ENCODE assay signal across 8 mouse cellular contexts in genomic region chr5:34186391-34186790, GRCm38 (mm10). TPM values are rescaled to one million over a fixed set of nuclear protein-coding genes. Genes with fewer than 3 reads are reported as not detected.
A peak's percentile ranks its signal among the peaks of the same experiment; 100 is the strongest.
DNase-seq lines count a peak whose midpoint lies in the region; ATAC-seq and TF ChIP-seq lines count a peak whose summit lies in the region.

No protein-coding gene starts in this region.

- TF ChIP-seq CTCF in bone marrow, adult 2 months (IDR thresholded peaks at IDR 0.05; ENCODE audit: control insufficient read depth, insufficient read depth, low read length), result no peak
- TF ChIP-seq CTCF in liver, adult 2 months (IDR thresholded peaks at IDR 0.05; ENCODE audit: low read depth, low read length), result no peak
- TF ChIP-seq CTCF in small intestine, adult 2 months (IDR thresholded peaks at IDR 0.05; ENCODE audit: extremely low read depth, insufficient read length, insufficient replicate concordance, low read depth, low read length), result no peak

- no peak for ATAC-seq in kidney, embryonic 15.5 days (replicated peaks; ENCODE audit: low FRiP score)
- no peak for ATAC-seq in heart, embryonic 12.5 days (ENCODE audit: insufficient number of reproducible peaks, low FRiP score)

- 45% methylated on average over 2 of the region's 2 CpGs for WGBS in kidney, embryonic 15.5 days
- WGBS in bone marrow, adult 2 months, result 38% methylated on average over 2 of the region's 2 CpGs
- 54% methylated on average over 2 of the region's 2 CpGs for WGBS in heart, embryonic 12.5 days
- 6% methylated on average over 2 of the region's 2 CpGs for WGBS in liver, adult 2 months
- 50% methylated on average over 2 of the region's 2 CpGs for WGBS in small intestine, adult 2 months

- TF ChIP-seq POLR2A in bone marrow, adult 2 months (IDR thresholded peaks at IDR 0.05; ENCODE audit: borderline replicate concordance, control insufficient read depth, low read depth, low read length), result no peak
- TF ChIP-seq POLR2A in liver, adult 2 months (IDR thresholded peaks at IDR 0.05; ENCODE audit: extremely low read depth, insufficient read depth, low read length), result no peak
- no peak for TF ChIP-seq POLR2A in small intestine, adult 2 months (IDR thresholded peaks at IDR 0.05; ENCODE audit: low read depth, low read length)

- peak overlapping the region; percentile 91 for H3K27ac ChIP-seq in kidney, embryonic 15.5 days
- no peak overlapping the region for H3K27ac ChIP-seq in bone marrow, adult 2 months (ENCODE audit: control insufficient read depth, insufficient read depth, low read depth, low read length, poor library complexity)
- 0 out of 2 replicates have a peak overlapping the region, but pooled peaks have one; percentile 86 for H3K27ac ChIP-seq in heart, embryonic 12.5 days (ENCODE audit: poor library complexity, severe bottlenecking)
- H3K27ac ChIP-seq in liver, adult 2 months (replicated peaks; ENCODE audit: insufficient read depth, low read depth, low read length), result peak overlapping the region; percentile 83
- peak overlapping the region; percentile 41 for H3K27ac ChIP-seq in small intestine, adult 2 months (ENCODE audit: insufficient read depth, low read depth, low read length)

- peaks cover 24% of the 10 kb centered on the region for H3K36me3 ChIP-seq in kidney, embryonic 15.5 days
- H3K36me3 ChIP-seq in heart, embryonic 12.5 days, result peaks cover 11% of the 10 kb centered on the region; the same call in 1 of the 2 replicates
- peaks cover 4% of the 10 kb centered on the region; the same call in 1 of the 2 replicates for H3K36me3 ChIP-seq in liver, adult 2 months (ENCODE audit: control insufficient read depth, insufficient read depth, low read length)
- H3K36me3 ChIP-seq in small intestine, adult 2 months (ENCODE audit: control insufficient read depth, insufficient read depth, low read length), result peaks cover 3% of the 10 kb centered on the region; the same call in 1 of the 2 replicates

- H3K79me2 ChIP-seq in liver, adult 2 months (ENCODE audit: control insufficient read depth, insufficient read depth, low read length), result peaks cover 32% of the 10 kb centered on the region

- no peak for DNase-seq in kidney, adult 11 months
- peak; percentile 41 for DNase-seq in liver, adult 2 months (ENCODE audit: extremely low read depth, low read depth, low spot score)
- DNase-seq in spleen, adult 12 weeks (ENCODE audit: low spot score), result no peak
- no peak for DNase-seq in frontal cortex, adult 2 months (ENCODE audit: extremely low spot score in 1 of 2, low spot score in 1 of 2)

- H3K4me2 ChIP-seq in kidney, embryonic 15.5 days, result peak overlapping the region; percentile 65
- H3K4me2 ChIP-seq in heart, embryonic 12.5 days, result peak overlapping the region; percentile 79

- H3K4me1 ChIP-seq in kidney, embryonic 15.5 days, result peaks cover 57% of the 10 kb centered on the region
- peaks cover 7% of the 10 kb centered on the region; the same call in 1 of the 2 replicates for H3K4me1 ChIP-seq in bone marrow, adult 2 months (ENCODE audit: control insufficient read depth, insufficient read depth, low read length)
- peaks cover 74% of the 10 kb centered on the region for H3K4me1 ChIP-seq in heart, embryonic 12.5 days (replicated peaks)
- peaks cover 27% of the 10 kb centered on the region for H3K4me1 ChIP-seq in liver, adult 2 months (ENCODE audit: control insufficient read depth, insufficient read depth, low read length)
- peaks cover 26% of the 10 kb centered on the region for H3K4me1 ChIP-seq in small intestine, adult 2 months (ENCODE audit: control insufficient read depth, insufficient read depth, insufficient read length, low read length)

- H3K27me3 ChIP-seq in kidney, embryonic 15.5 days, result no peaks in the 10 kb centered on the region
- no peaks in the 10 kb centered on the region for H3K27me3 ChIP-seq in heart, embryonic 12.5 days (replicated peaks)
- H3K27me3 ChIP-seq in liver, adult 2 months (ENCODE audit: control insufficient read depth, insufficient read depth, low read length), result no peaks in the 10 kb centered on the region
- no peaks in the 10 kb centered on the region for H3K27me3 ChIP-seq in small intestine, adult 2 months (ENCODE audit: control insufficient read depth, insufficient read depth, low read length)

- H3K9me3 ChIP-seq in kidney, embryonic 15.5 days (replicated peaks), result no peaks in the 10 kb centered on the region
- no peaks in the 10 kb centered on the region for H3K9me3 ChIP-seq in heart, embryonic 12.5 days (replicated peaks)

- H3K9ac ChIP-seq in kidney, embryonic 15.5 days, result peak overlapping the region; percentile 67
- peak overlapping the region; percentile 91 for H3K9ac ChIP-seq in heart, embryonic 12.5 days
- H3K9ac ChIP-seq in liver, adult 2 months (ENCODE audit: low read depth, low read length), result peak overlapping the region; percentile 84

- peak overlapping the region; percentile 67 for H3K4me3 ChIP-seq in kidney, embryonic 15.5 days (replicated peaks)
- peak overlapping the region; percentile 91 for H3K4me3 ChIP-seq in bone marrow, adult 2 months (replicated peaks; ENCODE audit: control insufficient read depth, low read depth, low read length)
- H3K4me3 ChIP-seq in heart, embryonic 12.5 days, result peak overlapping the region; percentile 93
- H3K4me3 ChIP-seq in liver, adult 2 months (ENCODE audit: insufficient read depth, low read depth, low read length), result peak overlapping the region; percentile 68
- H3K4me3 ChIP-seq in small intestine, adult 2 months (ENCODE audit: low read depth, low read length), result peak overlapping the region; percentile 87

RNA-seq across cellular contexts. Expression of gene Mxd4, which starts 1.1 kb away (rescaled TPM):
- polyA plus RNA-seq in kidney, embryonic 15.5 days (2015; fragmentation: Nextera tagmentation; extraction: Ambion mirVana), result 40.6 and 44.3 TPM in 2 replicates
- 21.8 and 51.1 TPM in 2 replicates for polyA plus RNA-seq in bone marrow, adult 2 months (2011; ENCODE audit: insufficient read depth, insufficient read length, low replicate concordance, missing spikeins)
- polyA plus RNA-seq in heart, embryonic 12.5 days (2016; fragmentation: Nextera tagmentation; extraction: Ambion mirVana), result 23.8 and 24.5 TPM in 2 replicates
- total RNA-seq in liver, adult 2 months (2014; rRNA removed), result 43.6 and 53.5 TPM in 2 replicates
- 111 and 125 TPM in 2 replicates for polyA plus RNA-seq in liver, adult 2 months (2012; rRNA removed)
- polyA plus RNA-seq in small intestine, adult 2 months (2012; rRNA removed), result 82.5 and 154 TPM in 2 replicates
- 101 and 105 TPM in 2 replicates for polyA plus RNA-seq in frontal cortex, adult 2 months (2012; rRNA removed)

RNA-seq across cellular contexts. Expression of gene Haus3, which starts 17.1 kb away (rescaled TPM):
- polyA plus RNA-seq in kidney, embryonic 15.5 days (2015; fragmentation: Nextera tagmentation; extraction: Ambion mirVana), result 37.8 and 46.1 TPM in 2 replicates
- 18.4 and 37.5 TPM in 2 replicates for polyA plus RNA-seq in bone marrow, adult 2 months (2011; ENCODE audit: insufficient read depth, insufficient read length, low replicate concordance, missing spikeins)
- 30.8 and 32.0 TPM in 2 replicates for polyA plus RNA-seq in heart, embryonic 12.5 days (2016; fragmentation: Nextera tagmentation; extraction: Ambion mirVana)
- 3.9 and 4.0 TPM in 2 replicates for total RNA-seq in liver, adult 2 months (2014; rRNA removed)
- polyA plus RNA-seq in liver, adult 2 months (2012; rRNA removed), result 0.17 and 0.27 TPM in 2 replicates
- 0.09 TPM in 1 of 2 replicates, not detected in the other for polyA plus RNA-seq in small intestine, adult 2 months (2012; rRNA removed)
- 6.5 and 6.7 TPM in 2 replicates for polyA plus RNA-seq in frontal cortex, adult 2 months (2012; rRNA removed)

RNA-seq across cellular contexts. Expression of gene Poln, which starts 17.1 kb away (rescaled TPM):
- polyA plus RNA-seq in kidney, embryonic 15.5 days (2015; fragmentation: Nextera tagmentation; extraction: Ambion mirVana), result 0.31 and 0.34 TPM in 2 replicates
- polyA plus RNA-seq in bone marrow, adult 2 months (2011; ENCODE audit: insufficient read depth, insufficient read length, low replicate concordance, missing spikeins), result 4.3 and 6.2 TPM in 2 replicates
- 0.37 and 0.40 TPM in 2 replicates for polyA plus RNA-seq in heart, embryonic 12.5 days (2016; fragmentation: Nextera tagmentation; extraction: Ambion mirVana)
- total RNA-seq in liver, adult 2 months (2014; rRNA removed), result 0.13 TPM in 1 of 2 replicates, not detected in the other
- not detected in 2 replicates for polyA plus RNA-seq in liver, adult 2 months (2012; rRNA removed)
- polyA plus RNA-seq in small intestine, adult 2 months (2012; rRNA removed), result not detected in 2 replicates
- 1.2 TPM in 2 replicates for polyA plus RNA-seq in frontal cortex, adult 2 months (2012; rRNA removed)
